Mouse (Mus musculus) CD4-positive helper T cell, adult 2 months (primary cell): ENCODE measurements around the gene Pacsin2.

Source experiments
- DNase-seq: peaks from one replicate; pipeline ENCODE4 v3.0.0-alpha.2; 2012; ENCODE audit warnings: low read depth, missing footprints, low spot score

Pacsin2 gene

DNA sequence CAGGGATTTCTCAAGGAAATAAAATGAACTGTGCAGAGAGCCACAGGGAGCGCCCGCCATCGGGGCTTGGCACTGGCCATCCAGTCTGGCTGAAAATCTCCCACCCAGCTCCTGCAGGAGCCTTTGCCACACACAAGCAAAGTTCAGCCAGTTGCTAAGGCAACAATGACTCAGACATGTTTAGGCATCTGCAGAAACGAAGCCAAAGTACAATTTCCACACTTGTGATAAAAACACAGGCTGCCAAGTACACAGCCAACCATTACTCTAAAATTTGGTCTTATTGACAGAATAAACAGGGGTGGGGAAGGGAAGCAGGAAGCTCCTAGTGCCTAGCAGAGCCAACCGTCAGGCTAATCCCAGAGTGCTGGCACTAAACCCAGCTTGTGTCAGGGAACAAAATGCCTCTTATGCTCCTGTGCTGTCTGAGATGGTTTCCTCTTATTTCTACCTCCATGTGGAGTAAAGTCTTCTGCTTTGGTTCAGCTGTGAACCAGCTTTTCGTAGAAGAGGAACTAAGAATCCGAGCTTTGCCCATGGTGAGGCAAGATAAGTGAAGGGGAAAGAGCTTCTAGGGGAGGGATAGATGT is 12.7 kb downstream of the Pacsin2 start:
- DNase-seq: no peak

DNA sequence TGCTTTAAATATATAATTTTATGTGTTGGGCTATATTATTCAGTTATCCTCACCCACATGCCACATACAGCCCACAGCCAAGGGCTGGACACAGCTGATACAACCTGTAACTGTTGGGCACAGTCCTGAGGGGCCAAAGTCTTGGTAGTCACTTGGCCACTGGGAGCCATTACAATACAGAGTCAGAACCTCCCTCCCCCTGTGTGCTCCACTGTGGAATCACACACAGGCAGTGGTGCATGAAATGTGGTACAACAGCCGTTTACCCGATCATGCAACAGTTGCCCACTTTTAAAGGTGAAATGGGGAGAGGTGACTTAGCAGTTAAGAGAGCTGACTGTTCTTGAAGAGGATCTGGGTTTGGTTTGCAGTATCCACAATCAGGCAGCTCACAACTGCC is 14.4 kb downstream of the Pacsin2 start:
- no peak for DNase-seq

DNA sequence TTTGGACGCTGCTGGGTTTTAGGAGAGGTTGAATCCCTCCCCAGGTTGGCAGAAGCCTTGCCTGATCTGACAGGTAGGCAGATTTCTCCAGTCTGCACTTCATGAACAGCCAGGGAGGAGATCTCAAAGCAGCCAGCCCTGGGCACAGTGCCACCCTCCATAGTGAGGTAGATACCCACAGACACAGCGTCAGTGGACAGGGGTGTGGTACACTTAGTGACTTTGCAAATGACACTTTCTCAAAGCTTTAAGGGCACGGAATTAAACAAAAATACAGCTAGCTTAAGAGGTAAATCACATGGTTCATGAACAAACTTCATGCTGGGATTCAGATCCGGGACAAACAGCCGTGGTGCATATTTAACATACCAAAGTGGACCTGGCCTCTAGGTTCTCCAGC is 15.8 kb downstream of the Pacsin2 start:
- no peak for DNase-seq

DNA sequence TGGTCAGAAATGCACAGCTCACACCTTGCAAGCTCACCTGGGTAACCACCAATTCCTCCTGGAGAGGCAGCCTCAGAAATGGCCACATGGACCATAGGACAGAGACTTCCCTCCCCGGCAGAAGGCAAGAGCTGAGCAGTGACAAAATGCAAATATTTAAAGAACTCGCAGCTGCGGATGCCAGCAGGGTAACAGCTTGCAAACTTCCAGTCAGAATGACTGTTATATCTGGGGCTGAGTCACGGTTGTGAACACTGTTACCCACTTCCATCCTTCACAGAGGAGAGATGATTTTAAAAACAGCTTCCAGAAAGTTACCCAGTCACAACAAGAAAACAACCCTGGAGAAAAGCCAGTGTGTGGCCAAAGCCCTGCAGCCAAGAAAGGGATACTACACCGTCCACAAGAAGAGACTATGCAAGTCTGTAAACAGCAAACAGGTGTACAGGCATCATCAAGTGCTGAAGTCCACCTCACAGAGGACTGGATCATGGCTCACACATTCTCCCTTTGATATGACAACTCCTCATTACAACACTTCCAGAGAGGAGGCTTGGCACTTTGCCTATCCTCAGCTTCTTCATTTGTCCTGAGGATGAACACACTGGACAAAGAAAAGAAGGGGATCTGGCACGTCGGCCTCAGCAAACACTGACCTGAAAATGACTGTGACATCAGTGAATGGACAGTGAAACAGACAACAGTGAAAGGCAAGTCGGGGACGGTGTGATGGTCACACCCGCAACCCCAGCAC is 16.4 kb downstream of the Pacsin2 start:
- DNase-seq: no peak

DNA sequence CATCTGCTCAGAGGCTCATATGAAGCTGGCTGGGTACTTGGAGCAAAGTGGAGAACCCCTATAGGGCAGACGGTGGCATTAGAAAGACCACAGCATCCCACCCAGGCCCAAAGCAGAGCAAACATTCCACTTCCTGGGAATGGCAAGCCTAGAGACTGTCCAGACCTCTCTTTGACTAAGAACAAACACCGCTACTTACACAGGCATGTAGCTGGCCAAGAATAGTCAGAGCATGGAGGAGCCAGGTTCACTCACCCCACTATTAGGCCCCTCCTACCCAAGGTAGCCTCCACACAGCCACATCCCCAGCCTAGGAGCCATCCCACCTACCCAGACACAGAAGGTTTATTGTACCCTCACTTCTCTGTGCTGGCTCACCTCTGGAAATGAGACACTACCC is 18.5 kb downstream of the Pacsin2 start:
- no peak for DNase-seq

DNA sequence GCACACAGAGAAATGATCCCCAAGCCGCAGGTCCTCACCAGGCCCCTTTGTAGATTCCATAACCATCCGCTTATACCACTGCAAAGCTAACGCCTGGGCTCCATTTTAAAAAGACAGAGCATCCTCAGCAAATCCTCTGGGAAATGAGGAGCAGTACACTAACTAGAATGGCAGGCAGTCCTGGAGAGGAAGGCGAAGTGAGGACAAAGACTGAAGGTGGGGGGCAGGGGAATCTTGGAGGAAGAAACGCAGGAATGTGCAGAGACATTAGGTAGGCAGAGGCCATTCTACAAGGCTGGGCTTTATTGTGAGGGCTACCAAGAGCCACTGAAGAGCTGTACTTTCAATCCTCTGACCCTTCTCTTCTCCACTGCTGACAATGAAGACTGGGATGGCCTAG is 19.0 kb downstream of the Pacsin2 start:
- no peak for DNase-seq

DNA sequence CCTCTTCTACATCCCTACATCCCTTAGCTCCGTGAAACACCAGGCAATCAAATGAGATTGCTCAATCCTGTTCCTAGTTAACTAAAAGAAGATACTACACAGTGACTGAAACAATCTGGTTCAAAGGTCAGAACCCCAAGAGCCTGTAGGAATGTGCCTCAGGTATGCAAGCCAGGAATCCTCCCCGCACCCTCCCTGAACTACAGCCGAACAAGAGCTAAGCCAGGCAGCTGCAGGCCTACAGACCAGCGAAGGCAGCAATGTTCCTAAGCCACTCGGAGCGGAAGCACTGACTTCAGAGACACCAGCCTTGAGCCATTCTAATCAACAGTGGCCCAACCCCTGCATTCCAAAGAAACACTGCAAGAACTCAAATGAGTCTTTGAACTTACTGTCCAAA is 20.0 kb downstream of the Pacsin2 start:
- DNase-seq: no peak

DNA sequence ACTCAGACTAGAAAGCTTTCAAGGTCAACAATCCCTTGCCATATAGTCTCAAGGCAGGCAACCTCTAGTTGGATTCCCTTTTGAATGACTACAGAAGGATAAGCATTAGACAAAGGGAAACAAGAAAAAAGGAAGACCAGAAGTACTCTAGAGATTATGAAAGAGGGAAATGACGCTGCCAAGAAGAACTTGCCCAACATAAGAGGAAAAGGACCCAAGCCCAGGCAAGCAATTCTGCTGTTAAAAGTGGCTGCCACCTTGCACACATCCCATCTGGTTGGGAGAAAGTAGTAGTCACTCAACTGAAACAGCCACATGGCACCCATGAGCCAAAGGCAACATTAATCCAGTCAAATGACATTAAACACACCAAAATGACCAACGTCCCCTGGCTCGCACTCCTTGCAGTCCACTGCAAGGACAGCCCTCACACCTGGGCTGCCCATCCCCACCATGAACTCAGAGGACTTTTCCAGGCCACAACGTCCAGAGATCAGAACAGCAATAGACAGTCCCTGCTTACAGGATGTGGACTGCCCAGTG is 21.8 kb downstream of the Pacsin2 start:
- DNase-seq: no peak

DNA sequence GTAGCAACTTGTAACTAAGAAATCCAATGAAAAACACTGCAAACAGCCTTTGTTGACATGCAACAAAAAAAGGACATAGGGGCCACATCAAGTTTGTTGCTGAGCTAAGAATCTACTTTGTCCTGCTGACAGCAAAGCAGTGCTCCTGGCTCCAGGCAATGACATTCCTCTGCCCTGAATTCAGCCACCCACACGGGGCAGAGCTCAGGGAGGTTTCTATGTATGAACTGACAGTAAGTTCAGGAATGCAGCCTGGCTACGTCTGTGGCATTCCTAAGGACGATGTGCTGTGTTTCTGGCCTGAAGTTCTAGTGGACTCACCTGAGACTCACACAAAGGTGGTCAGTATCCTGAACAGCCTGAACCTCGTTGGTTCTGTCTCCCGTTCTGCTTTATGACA is 23.7 kb downstream of the Pacsin2 start:
- no peak for DNase-seq

DNA sequence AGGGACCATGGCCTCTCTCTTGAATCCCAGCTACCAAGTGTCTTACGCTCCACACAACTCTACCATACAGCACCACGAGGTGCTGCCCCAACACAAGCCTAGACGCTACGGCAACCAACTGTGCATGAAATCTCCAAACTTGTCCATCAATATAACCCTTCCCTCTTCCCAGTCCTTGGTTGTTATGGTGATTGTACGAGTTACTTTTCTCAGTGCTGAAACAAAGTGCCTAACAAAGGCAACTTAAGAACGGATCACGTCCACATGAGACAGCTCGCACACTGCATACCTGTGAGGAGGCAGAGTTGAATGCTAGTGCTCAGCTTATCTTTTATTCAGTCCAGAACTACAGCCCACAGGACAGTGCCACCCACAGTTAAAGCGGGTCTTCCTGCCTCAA is 27.9 kb downstream of the Pacsin2 start:
- no peak for DNase-seq

DNA sequence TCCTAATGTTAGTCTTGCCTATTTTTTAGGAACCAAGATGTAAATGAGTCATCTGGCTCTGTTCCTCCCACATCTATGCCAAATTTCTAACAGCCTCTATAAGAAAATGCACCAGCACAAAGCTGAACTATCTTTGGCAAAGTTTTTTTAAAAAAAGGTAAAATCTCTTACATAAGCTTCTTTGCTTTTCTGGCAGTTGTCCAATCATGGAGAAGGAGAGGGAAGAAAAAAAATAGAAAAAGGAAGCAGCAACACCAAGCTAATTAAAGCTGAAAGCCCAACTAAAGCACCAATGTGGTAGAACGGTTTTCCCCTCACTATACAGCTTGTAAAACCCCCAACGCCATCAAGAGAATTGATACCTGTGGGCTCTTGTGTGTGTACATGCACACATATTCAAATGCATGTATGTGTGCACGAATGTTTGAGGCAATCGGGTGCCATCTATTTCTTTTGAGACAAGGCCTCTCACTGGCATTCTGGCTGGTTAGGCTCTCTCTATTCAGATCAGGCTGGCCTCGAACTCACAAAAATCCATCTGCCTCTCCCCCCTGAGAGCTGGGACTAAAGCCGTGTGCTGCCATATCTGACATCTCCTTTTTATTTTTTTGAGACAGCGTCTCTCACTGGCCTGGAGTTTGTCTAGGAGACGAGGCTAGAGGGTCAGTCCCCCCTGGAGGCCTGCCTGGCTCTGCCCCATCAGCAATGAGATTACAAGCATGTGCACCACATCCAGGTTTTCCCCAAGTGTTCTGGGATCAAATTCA is 28.9 kb downstream of the Pacsin2 start:
- no peak for DNase-seq

DNA sequence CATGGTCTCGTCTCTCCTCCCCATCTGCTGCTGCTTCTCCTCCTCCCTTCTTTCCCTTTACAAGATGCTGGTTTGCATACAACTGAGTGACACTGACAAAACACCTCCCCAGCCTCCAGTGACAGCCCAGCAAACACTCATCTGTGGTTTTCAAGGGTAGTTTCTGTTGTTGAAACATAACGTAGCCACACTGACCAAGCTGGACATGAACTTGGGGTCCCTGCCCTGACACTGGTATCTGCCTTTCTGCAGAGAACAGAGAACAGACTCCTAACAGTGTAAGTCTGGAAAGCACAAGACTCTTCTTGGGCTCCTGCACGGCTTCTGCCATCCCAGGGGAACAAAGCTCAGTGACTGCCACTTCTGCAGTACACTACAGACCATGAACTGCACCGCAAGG is 29.7 kb downstream of the Pacsin2 start:
- DNase-seq: no peak

DNA sequence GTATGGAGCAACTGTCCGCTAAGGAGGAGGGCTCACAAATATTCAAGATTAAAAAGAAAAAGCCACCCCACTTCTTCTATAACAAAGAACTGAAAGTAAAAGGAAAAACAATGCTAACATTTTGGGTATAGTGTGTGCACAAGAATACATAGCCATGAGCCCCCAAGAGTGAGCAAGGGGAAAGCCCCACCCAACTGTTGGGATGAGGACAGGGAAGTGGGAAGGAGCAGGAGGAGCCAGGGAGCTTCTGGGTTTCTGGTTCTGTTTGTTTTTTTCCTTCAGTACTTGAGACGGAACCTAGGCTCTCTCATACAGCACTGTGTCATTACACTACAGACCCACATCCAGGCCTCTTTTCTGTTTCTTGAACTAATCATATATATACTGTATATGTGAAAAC is 31.1 kb downstream of the Pacsin2 start:
- no peak for DNase-seq

DNA sequence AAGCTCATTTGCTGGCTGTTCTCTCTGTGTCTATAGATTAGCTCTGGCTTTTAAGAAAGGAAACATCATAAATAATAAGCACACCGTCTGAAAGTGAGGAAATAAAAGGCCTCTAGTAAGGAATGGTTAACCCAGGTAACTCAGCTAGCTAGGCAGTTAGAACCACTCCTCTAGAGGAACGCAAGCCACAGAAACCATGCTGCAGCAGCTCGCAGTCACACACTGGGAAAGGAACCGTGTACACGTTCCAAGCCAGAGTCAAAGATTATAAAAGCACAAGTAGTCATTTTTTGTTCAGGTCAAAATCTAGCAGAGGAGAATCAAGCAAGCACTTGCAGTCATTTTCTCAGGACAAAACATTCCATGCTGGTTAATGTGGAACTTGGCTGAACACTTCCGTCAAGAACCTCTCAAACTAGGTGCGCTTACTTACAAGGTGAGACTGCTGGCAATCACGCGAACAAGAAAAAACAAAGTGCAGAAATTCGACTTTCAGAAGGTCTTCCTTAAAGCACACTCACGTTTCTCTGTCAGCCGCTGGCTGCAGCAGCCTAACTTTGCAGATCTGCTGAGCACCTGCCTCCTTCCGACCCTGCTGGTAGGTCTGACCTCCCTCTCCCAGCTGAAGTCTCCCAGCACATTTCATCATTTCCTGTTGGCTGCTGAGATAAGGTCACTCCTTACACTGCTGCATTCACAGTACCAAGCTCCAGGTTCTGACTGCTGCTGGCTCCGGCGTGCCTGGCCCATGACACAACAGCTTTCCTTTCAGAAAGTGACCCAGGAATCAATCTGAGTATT is 32.0 kb downstream of the Pacsin2 start:
- DNase-seq: no peak

DNA sequence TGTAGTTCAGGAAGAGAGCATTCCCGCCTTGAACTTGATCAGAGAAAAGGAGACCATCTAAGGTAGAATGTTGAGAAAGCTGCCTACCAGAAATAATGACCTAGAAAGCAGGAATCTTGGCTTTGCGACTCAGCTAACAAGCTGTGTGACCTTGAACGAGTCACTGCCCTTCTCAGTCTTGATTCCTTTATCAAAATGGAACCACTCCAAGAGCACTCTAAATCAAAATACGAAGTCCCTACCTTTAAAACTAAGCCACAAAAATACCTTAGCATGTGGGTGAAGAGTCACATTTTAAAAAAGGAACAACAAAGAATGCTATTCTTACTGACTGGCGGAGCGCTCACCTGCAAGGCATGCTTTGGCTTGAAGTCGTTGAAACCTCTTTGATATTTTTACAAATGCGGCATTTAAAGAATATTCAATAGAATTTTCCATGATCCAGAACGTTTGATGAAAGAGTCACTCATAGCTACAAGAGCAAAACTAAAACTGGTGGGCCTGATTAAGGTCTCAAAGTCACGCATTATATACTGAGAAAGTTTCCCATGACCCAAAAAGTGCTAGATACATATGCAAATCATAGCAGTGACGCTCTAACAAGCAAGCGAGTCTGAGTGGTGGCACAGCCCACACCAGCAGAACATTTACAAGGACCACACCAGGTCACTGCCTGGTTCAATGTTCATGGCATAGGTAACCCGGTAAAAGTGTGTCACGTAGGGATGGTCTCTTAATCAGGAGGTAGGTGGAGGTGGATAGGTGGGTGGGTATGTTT is 33.2 kb downstream of the Pacsin2 start:
- peak; percentile 24 for DNase-seq

DNA sequence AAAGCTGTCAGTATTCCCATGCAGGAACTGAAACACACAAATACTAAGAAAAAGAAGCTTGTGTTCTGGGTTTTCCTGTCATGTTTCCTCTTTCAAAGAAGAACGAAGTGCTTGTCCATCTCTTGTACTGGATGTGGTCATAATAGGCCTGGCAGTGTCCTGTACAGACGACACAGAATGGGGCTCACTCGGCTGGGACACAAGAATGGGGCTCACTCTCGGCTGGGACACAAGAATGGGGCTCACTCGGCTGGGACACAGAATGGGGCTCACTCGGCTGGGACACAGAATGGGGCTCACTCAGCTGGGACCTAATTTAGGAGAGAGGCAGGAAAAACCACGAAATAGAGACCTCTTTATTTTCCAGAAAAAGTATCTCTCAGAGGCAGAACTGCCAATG is 34.0 kb downstream of the Pacsin2 start:
- DNase-seq: no peak

DNA sequence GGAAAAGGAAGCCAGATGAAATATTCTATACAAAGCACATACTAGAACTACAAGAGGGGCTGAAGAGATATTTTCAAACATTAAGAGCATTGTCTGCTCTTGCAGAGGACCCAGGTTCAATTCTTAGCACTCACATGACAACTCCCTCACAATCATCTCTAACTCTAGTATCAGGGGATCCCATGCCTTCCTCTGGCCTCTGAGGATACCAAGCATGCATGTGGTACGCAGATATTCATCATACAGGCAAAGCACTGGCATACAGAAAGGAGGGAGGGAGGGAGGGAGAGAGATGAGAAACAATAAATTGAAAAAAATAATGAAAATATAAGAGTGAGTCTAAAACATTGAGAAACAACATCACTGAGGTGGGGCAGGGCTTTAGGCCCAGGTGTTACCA is 35.8 kb downstream of the Pacsin2 start:
- no peak for DNase-seq

DNA sequence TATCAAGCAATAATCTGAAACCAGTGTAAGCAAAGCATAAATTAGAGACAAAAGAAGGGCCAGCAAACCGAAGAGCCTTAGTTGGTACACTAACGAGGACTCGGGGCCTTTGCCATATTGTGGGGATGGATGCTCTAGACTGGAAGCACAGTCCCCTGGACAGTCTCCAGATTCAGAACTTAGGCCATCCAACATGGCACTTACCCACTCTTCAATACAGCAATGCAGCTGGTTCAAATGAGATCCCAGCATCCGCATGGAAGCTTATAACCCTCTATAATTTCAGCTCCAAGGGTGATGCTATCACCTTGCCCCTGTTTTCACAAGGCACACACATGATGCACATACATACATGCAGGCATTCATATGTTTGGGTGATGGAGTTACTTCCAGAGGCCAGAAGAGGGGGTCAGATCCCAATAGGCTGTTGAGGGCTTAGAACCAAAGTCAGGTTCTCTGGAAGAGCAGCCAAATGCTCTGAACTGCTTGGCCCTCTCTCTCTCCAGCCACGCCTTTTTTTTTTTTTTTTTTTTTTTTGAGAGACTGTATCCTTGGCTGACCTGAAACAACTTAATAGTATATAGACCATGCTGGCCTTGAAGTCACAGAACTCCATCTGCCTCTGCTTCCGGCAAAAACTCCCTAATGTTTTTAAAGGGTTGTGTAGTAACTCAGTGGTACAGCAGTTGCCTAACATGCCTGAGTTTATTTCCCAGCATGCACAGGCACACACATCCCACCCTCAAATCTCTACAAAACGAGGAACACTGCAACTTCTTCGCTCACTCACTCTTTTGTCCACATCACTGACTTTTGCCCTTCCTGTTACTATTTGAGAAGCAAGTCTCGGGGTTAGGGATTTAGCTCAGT is 36.9 kb downstream of the Pacsin2 start:
- DNase-seq: no peak

DNA sequence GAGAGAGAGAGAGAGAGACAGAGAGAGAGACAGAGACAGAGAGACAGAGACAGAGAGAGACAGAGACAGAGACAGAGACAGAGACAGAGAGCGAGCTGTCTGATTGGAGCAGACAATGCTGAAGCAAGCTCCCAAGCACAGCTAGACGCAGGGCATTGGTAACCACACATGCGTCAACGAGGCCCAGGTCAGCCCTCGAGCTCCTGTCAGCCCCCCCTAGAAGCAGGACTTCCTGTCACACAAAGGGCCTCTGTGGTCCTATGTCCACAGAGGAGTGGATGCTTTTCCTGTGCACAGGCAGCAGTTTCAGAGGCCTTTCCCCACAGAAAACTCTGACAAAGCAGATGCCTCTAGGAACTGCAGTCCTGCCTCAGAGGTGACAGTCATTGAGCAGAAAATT is 38.6 kb downstream of the Pacsin2 start:
- DNase-seq: no peak

DNA sequence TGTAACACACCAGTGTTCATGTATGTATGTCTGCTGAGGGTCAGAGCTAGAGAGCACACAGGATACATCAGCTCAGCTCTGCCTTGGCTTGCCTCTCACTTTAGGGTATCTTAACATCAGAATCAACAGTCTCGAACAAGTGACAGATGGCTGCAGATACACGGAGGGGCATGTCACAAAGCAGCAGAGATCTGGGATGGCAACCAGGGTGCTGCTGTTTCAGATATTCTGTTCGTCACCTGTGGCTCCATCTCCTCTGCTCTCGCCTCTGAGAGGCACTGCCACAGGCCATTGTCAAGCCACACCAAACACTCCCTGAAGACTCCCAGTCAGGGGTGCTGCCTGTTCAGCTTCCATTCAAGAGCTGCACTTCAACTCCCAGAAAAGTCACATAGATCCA is 39.1 kb downstream of the Pacsin2 start:
- DNase-seq: no peak
